Mouse (Mus musculus): ENCODE results near the gene Tmem81. TPM values are rescaled to one million over a fixed set of nuclear protein-coding genes. Genes with fewer than 3 reads are reported as not detected.

Tmem81 gene
- polyA plus RNA-seq, 1 experiment from 2014 or later = 2.7 TPM

GRCm38 (mm10) chr1:132500535-132500934, 5.5 kb upstream of the Tmem81 start:
- no peak overlapping the region for H3K27ac ChIP-seq (ENCODE audit: low read depth)
- H3K9ac ChIP-seq = no peak overlapping the region
- H3K4me3 ChIP-seq (ENCODE audit: low read depth, low read length) = no peak overlapping the region
- DNase-seq (no peak), ATAC-seq (ENCODE audit: insufficient read depth) (no peak)
- H3K4me1 ChIP-seq (ENCODE audit: insufficient read depth) = no peaks in the 10 kb centered on the region
- no peak overlapping the region for H3K4me2 ChIP-seq
- WGBS = 93% methylated on average over 2 of the region's 2 CpGs
- H3K36me3 ChIP-seq (ENCODE audit: insufficient read depth) = peaks cover 91% of the 10 kb centered on the region
- TF ChIP-seq CTCF (IDR thresholded peaks at IDR 0.05; ENCODE audit: low read depth) = no peak
- H3K9me3 ChIP-seq (ENCODE audit: low read depth, low read length) = no peaks in the 10 kb centered on the region
- H3K27me3 ChIP-seq (ENCODE audit: insufficient read depth, low read length) = no peaks in the 10 kb centered on the region

DNA sequence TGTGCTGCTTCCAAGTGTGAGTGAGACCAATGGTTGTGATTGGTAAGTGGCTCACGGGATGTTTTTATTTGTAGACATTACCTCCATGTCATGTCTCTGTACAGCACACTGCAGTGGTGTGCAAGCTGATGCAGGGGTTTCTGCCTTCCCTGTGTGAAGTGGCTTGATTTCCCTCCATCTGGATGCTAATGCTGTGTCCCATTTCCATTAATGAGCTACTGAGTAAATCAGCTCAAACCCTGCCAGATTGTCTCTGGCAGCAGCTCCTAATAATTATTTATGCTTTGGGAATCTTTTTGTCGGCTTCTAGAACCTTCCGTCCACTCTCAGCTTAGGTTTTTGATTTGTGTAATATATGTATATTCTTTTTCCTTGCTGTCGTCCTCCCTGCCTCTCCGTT, 875 bp upstream of the Tmem81 start:
- H3K9me3 ChIP-seq (ENCODE audit: low read depth, low read length) = no peaks in the 10 kb centered on the region
- peaks cover 79% of the 10 kb centered on the region for H3K36me3 ChIP-seq (ENCODE audit: insufficient read depth)
- no peak overlapping the region for H3K27ac ChIP-seq (ENCODE audit: low read depth)
- ATAC-seq (ENCODE audit: insufficient read depth) = no peak
- H3K4me2 ChIP-seq = no peak overlapping the region
- WGBS = 88% methylated on average over 5 of the region's 5 CpGs
- no peaks in the 10 kb centered on the region for H3K4me1 ChIP-seq (ENCODE audit: insufficient read depth)
- DNase-seq = no peak
- no peaks in the 10 kb centered on the region for H3K27me3 ChIP-seq (ENCODE audit: insufficient read depth, low read length)
- H3K4me3 ChIP-seq (ENCODE audit: low read depth, low read length) = no peak overlapping the region
- H3K9ac ChIP-seq = no peak overlapping the region
- TF ChIP-seq CTCF (IDR thresholded peaks at IDR 0.05; ENCODE audit: low read depth) = no peak

DNA sequence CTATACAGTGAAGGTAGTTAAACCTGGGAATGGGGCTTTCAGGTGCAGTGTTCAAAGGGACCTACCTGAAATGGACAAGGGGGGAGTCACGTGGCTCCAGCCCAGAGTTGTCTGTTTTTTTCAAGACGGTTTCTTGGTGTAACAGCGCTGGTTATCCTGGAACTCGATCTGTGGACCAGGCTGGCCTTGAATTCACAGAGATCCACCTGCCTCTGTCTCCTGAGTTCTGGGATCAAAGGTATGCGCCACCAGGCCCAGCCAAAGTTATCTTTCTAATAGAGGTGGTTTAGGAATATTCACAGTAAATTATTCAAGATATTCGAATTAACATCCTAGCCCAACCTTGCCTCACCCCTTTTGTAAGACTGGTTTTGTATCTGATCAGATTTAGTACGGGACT, 626 bp downstream of the Tmem81 start:
- H3K9ac ChIP-seq = no peak overlapping the region
- no peak overlapping the region for H3K4me3 ChIP-seq (ENCODE audit: low read depth, low read length)
- TF ChIP-seq CTCF (IDR thresholded peaks at IDR 0.05; ENCODE audit: low read depth) = no peak
- DNase-seq (no peak), ATAC-seq (ENCODE audit: insufficient read depth) (no peak)
- no peak overlapping the region for H3K4me2 ChIP-seq
- no peaks in the 10 kb centered on the region for H3K27me3 ChIP-seq (ENCODE audit: insufficient read depth, low read length)
- no peaks in the 10 kb centered on the region for H3K9me3 ChIP-seq (ENCODE audit: low read depth, low read length)
- no peaks in the 10 kb centered on the region for H3K4me1 ChIP-seq (ENCODE audit: insufficient read depth)
- H3K27ac ChIP-seq (ENCODE audit: low read depth) = no peak overlapping the region
- H3K36me3 ChIP-seq (ENCODE audit: insufficient read depth) = peaks cover 64% of the 10 kb centered on the region
- 89% methylated on average over 7 of the region's 7 CpGs for WGBS

DNA sequence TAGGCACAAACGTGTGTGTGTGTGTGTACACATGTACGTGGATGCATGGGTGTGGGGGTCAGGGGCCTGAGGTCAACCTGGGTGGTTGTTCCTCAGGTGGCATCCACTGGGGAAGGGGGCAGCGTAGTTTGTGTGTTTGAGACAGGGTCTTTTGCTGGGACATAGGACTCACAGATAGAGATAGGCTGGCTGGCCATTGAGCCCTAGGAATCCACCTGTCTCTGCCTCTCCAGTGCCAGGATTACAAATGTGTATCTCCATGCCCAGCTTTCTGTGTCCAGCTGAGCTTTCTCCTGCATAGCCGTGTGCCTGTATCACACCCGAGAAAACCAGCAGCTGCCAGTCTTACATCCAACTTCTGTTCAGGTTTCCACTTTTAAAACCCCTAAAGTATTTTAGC, 3.7 kb downstream of the Tmem81 start:
- TF ChIP-seq CTCF (IDR thresholded peaks at IDR 0.05; ENCODE audit: low read depth) = no peak
- H3K4me2 ChIP-seq = no peak overlapping the region
- no peak for ATAC-seq (ENCODE audit: insufficient read depth)

DNA sequence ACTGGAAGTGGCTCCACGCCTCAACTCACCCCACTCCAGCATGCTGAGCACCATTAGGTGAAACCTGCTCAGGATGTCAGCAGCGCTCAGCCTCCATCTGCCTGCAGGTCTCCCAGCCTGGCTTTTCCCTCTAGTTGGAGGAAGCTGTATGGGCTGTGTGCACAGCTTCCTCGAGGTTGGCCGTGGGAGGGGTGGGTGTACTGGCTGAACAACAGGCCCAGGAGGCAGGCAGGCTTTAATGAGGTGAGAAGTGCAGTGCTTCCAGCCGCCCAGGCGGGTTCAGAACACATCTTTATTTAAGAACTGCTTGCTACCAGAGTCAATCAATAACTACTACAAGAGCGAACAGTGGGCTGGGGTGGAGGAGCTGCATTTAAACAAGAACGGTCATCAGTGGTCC, 5.5 kb downstream of the Tmem81 start:
- WGBS = 29% methylated on average over 8 of the region's 8 CpGs
- H3K36me3 ChIP-seq (ENCODE audit: insufficient read depth) = peaks cover 18% of the 10 kb centered on the region
- TF ChIP-seq CTCF (IDR thresholded peaks at IDR 0.05; ENCODE audit: low read depth) = no peak
- no peak overlapping the region for H3K4me3 ChIP-seq (ENCODE audit: low read depth, low read length)
- no peak overlapping the region for H3K4me2 ChIP-seq
- peak; percentile 43; the same call in 1 of the 2 replicates for ATAC-seq (ENCODE audit: insufficient read depth)
- H3K27me3 ChIP-seq (ENCODE audit: insufficient read depth, low read length) = no peaks in the 10 kb centered on the region
- H3K4me1 ChIP-seq (ENCODE audit: insufficient read depth) = no peaks in the 10 kb centered on the region
- H3K9me3 ChIP-seq (ENCODE audit: low read depth, low read length) = no peaks in the 10 kb centered on the region
- no peak overlapping the region for H3K27ac ChIP-seq (ENCODE audit: low read depth)
- H3K9ac ChIP-seq = no peak overlapping the region
- peak; percentile 34 for DNase-seq

More for the DNA sequence above, 3.7 kb downstream of the Tmem81 start:
- Histone ChIP-seq H3K27me3 (ENCODE audit: insufficient read depth, low read length) (no peaks in the 10 kb centered on the region), H3K27ac (ENCODE audit: low read depth) (no peak overlapping the region), H3K9me3 (ENCODE audit: low read depth, low read length) (no peaks in the 10 kb centered on the region), H3K36me3 (ENCODE audit: insufficient read depth) (peaks cover 35% of the 10 kb centered on the region), H3K4me1 (ENCODE audit: insufficient read depth) (no peaks in the 10 kb centered on the region), H3K9ac (no peak overlapping the region), H3K4me3 (ENCODE audit: low read depth, low read length) (no peak overlapping the region)
- WGBS = 79% methylated on average over 5 of the region's 5 CpGs
- DNase-seq = no peak

GRCm38 (mm10) chr1:132512106-132512505, 6.1 kb downstream of the Tmem81 start:
- no peak for TF ChIP-seq CTCF (IDR thresholded peaks at IDR 0.05; ENCODE audit: low read depth)
- Histone ChIP-seq H3K4me1 (ENCODE audit: insufficient read depth) (no peaks in the 10 kb centered on the region), H3K27ac (ENCODE audit: low read depth) (no peak overlapping the region), H3K4me2 (no peak overlapping the region), H3K27me3 (ENCODE audit: insufficient read depth, low read length) (no peaks in the 10 kb centered on the region), H3K36me3 (ENCODE audit: insufficient read depth) (peaks cover 12% of the 10 kb centered on the region), H3K9ac (no peak overlapping the region), H3K9me3 (ENCODE audit: low read depth, low read length) (no peaks in the 10 kb centered on the region), H3K4me3 (ENCODE audit: low read depth, low read length) (no peak overlapping the region)
- no peak for ATAC-seq (ENCODE audit: insufficient read depth)
- 60% methylated on average over 8 of the region's 8 CpGs for whole genome bisulfite sequencing
- no peak for DNase-seq

DNA sequence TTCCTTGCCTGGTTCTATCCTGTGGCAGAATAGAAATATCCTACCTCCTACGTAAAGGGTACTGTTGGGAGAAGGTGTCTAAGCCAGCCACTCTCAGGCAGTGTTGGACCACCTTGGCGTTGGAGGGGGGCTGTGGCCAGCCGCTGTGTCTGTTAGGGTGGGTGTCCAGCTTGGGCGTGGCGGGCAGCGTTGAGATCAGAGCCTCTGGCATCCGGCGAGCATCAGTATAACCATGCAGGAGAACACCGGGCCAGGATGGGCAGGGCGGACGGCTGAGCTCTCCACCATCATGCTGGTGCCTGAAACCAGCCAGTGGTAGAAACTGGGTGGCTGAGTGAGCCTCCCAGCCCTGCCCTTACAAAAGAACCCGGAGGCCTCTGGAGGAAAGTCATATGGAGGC, 9.3 kb downstream of the Tmem81 start:
- Histone ChIP-seq H3K9me3 (ENCODE audit: low read depth, low read length) (no peaks in the 10 kb centered on the region), H3K27ac (ENCODE audit: low read depth) (no peak overlapping the region), H3K27me3 (ENCODE audit: insufficient read depth, low read length) (no peaks in the 10 kb centered on the region), H3K9ac (no peak overlapping the region), H3K36me3 (ENCODE audit: insufficient read depth) (no peaks in the 10 kb centered on the region), H3K4me1 (ENCODE audit: insufficient read depth) (no peaks in the 10 kb centered on the region), H3K4me2 (no peak overlapping the region), H3K4me3 (ENCODE audit: low read depth, low read length) (no peak overlapping the region)
- no peak for ATAC-seq (ENCODE audit: insufficient read depth)
- 89% methylated on average over 12 of the region's 12 CpGs for WGBS
- no peak for TF ChIP-seq CTCF (IDR thresholded peaks at IDR 0.05; ENCODE audit: low read depth)
- DNase-seq = no peak

- H3K4me3 ChIP-seq (ENCODE audit: low read depth, low read length) = no peak overlapping the region
- DNase-seq (no peak), ATAC-seq (ENCODE audit: insufficient read depth) (no peak)
- H3K36me3 ChIP-seq (ENCODE audit: insufficient read depth) = no peaks in the 10 kb centered on the region
- no peak overlapping the region for H3K9ac ChIP-seq
- no peak overlapping the region for H3K27ac ChIP-seq (ENCODE audit: low read depth)
- no peaks in the 10 kb centered on the region for H3K9me3 ChIP-seq (ENCODE audit: low read depth, low read length)
- 90% methylated on average over 11 of the region's 11 CpGs for WGBS
- TF ChIP-seq CTCF (IDR thresholded peaks at IDR 0.05; ENCODE audit: low read depth) = no peak
- no peaks in the 10 kb centered on the region for H3K4me1 ChIP-seq (ENCODE audit: insufficient read depth)
- H3K27me3 ChIP-seq (ENCODE audit: insufficient read depth, low read length) = no peaks in the 10 kb centered on the region
- H3K4me2 ChIP-seq = no peak overlapping the region
Measured at GRCm38 (mm10) chr1:132516776-132517175, 10.7 kb downstream of the Tmem81 start.

Data from lung, embryonic 14.5 days (tissue).